Mouse (Mus musculus): ENCODE data around the gene Sco1. TPM values are rescaled to one million over a fixed set of nuclear protein-coding genes. Genes with fewer than 3 reads are reported as not detected.

Gene Sco1
- polyA plus RNA-seq, 1 experiment from 2014 or later, result 18.7 TPM

DNA sequence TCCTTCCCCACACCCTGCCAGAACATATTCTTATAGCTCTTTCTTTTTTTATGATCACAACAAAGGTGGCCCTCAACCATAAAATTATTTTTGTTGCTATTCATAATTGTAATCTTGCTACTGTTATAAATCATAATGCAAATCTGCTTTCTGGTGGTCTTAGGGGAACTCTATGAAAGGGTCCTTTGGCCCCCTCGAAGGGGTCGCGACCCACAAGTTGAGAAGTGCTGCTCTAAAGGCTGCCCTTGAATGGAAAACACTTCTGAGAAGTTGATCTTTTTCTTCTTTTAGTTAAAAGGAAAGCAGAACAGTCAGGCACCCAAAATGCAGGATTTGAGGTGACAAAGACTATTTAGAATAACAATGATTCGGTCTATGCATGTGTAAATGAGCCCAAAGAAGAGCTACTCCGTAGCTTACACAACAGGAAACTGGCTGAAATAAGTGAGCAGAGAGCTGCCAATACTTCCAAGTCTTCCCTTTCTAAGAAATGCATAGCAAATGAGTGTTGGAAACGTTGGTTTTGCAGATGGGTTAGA, 28.6 kb upstream of the Sco1 start:
- H3K4me3 ChIP-seq (replicated peaks), result no peak overlapping the region
- no peaks in the 10 kb centered on the region for H3K36me3 ChIP-seq
- peaks cover 3% of the 10 kb centered on the region; the same call in 1 of the 2 replicates for H3K4me1 ChIP-seq
- WGBS, result 49% methylated on average over 6 of the region's 6 CpGs
- no peak overlapping the region for H3K9ac ChIP-seq
- ATAC-seq (ENCODE audit: insufficient read depth, low FRiP score, low read depth), result no peak
- H3K4me2 ChIP-seq, result no peak overlapping the region
- H3K9me3 ChIP-seq, result no peaks in the 10 kb centered on the region
- H3K27ac ChIP-seq, result no peak overlapping the region
- H3K27me3 ChIP-seq (replicated peaks), result no peaks in the 10 kb centered on the region

DNA sequence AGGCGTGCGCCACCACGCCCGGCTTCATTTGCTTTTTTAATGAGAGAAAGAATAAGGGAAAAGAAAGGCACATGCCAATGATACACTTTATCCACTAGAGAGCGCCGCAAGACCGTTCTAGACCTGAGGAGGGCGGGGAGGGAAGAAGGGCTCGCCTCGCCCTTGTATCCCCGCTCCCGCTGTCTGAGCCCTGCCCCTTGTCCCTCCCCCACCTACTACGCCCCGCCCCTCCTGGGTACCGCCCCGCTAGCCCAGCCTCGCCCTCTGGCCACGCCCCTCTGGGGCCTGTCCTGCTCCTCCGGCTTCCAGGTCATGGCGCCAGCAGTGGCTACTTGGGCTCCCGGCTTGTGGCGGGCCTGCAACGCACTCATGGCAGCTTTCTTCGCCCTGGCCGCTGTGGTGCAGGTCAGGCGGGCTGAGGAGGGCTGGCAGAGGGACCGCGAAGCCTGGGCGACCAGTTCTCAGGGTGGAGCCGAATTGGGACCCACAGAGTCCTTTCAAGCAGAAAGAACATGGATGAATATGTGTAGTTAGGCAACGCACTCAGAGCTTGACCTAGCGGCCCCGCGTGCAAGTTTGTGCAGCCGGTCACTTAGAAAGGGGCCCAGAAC, 27.5 kb upstream of the Sco1 start, which contains the start of gene Tmem220:
TSS of gene Tmem220 (plus strand) at position 288 of the 611 bp plus-strand sequence.
- no peaks in the 10 kb centered on the region for H3K27me3 ChIP-seq (replicated peaks)
- peak within 1 kb of the TSS; percentile 87 for H3K4me2 ChIP-seq
- no peaks in the 10 kb centered on the region for H3K36me3 ChIP-seq
- no peaks in the 10 kb centered on the region for H3K9me3 ChIP-seq
- peak; percentile 99 for ATAC-seq (ENCODE audit: insufficient read depth, low FRiP score, low read depth)
- 1% methylated on average over 31 of the region's 35 CpGs for WGBS
- peaks cover 3% of the 10 kb centered on the region; the same call in 1 of the 2 replicates for H3K4me1 ChIP-seq
- peak within 1 kb of the TSS; percentile 41; the same call in 1 of the 2 replicates for H3K9ac ChIP-seq
- peak within 1 kb of the TSS; percentile 60 for H3K4me3 ChIP-seq (replicated peaks)
- H3K27ac ChIP-seq, result no peak within 1 kb of the TSS

GRCm38 (mm10) chr11:67030904-67031602, 21.4 kb upstream of the Sco1 start:
- H3K27ac ChIP-seq, result no peak overlapping the region
- no peak overlapping the region for H3K4me3 ChIP-seq (replicated peaks)
- WGBS, result 52% methylated on average over 16 of the region's 16 CpGs
- no peaks in the 10 kb centered on the region for H3K4me1 ChIP-seq
- no peak; the same call in 1 of the 2 replicates for ATAC-seq (ENCODE audit: insufficient read depth, low FRiP score, low read depth)
- H3K27me3 ChIP-seq (replicated peaks), result no peaks in the 10 kb centered on the region
- no peaks in the 10 kb centered on the region for H3K36me3 ChIP-seq
- no peak overlapping the region for H3K4me2 ChIP-seq
- H3K9me3 ChIP-seq, result no peaks in the 10 kb centered on the region
- no peak overlapping the region for H3K9ac ChIP-seq

- no peak for ATAC-seq (ENCODE audit: insufficient read depth, low FRiP score, low read depth)
These were observed 20.9 kb upstream of the Sco1 start for GRCm38 (mm10) chr11:67031603-67031915.

DNA sequence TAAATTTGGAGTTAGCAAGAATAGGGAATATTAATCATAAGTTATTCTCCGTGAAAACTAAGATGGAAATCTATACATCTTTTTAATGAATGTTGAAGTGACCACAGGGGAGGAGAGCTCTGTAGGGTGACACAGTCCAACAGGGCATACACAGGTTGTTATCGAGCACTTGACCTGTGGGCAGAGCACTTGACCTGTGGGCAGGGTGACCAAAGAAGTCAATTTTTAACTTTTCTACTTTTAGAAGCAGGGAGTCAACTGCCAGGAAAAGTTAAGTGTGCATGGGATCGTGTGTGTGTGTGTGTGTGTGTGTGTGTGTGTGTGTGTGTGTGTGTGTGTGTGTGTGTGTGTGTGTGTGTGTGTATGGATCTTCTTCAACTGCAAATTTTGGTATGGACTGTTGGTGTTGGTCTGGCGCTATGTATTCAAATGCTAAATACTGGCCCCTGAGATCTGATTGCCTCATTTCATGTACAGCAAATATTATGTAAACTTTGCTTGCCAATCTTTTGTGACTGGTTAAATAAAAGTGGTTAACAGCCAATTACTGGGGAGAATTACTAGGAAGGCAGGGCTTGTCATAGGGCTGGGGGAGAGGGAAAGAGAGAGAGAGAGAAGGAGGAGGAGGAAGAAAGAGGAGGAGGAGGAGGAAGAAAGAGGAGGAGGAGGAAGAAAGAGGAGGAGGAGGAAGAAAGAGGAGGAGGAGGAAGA, 17.5 kb upstream of the Sco1 start:
- Histone ChIP-seq H3K9ac (no peak overlapping the region), H3K4me3 (replicated peaks) (no peak overlapping the region), H3K27me3 (replicated peaks) (no peaks in the 10 kb centered on the region), H3K36me3 (0 out of 2 replicates have a peak, but pooled peaks cover 13% of the 10 kb centered on the region), H3K4me1 (no peaks in the 10 kb centered on the region), H3K27ac (no peak overlapping the region), H3K9me3 (no peaks in the 10 kb centered on the region), H3K4me2 (no peak overlapping the region)
- ATAC-seq (ENCODE audit: insufficient read depth, low FRiP score, low read depth), result no peak
- WGBS, result 74% methylated on average over 4 of the region's 4 CpGs

More at GRCm38 (mm10) chr11:67031603-67031915, 20.9 kb upstream of the Sco1 start:
- Histone ChIP-seq H3K36me3 (no peaks in the 10 kb centered on the region), H3K27ac (no peak overlapping the region), H3K4me2 (no peak overlapping the region), H3K4me3 (replicated peaks) (no peak overlapping the region), H3K9ac (no peak overlapping the region), H3K4me1 (no peaks in the 10 kb centered on the region), H3K9me3 (no peaks in the 10 kb centered on the region), H3K27me3 (replicated peaks) (no peaks in the 10 kb centered on the region)
- 72% methylated on average over 2 of the region's 2 CpGs for WGBS

- no peak overlapping the region for H3K9ac ChIP-seq
- H3K4me2 ChIP-seq, result no peak overlapping the region
- no peaks in the 10 kb centered on the region for H3K4me1 ChIP-seq
- H3K4me3 ChIP-seq (replicated peaks), result no peak overlapping the region
- H3K36me3 ChIP-seq, result 0 out of 2 replicates have a peak, but pooled peaks cover 20% of the 10 kb centered on the region
- ATAC-seq (ENCODE audit: insufficient read depth, low FRiP score, low read depth), result no peak
- no peak overlapping the region for H3K27ac ChIP-seq
- 91% methylated on average over 6 of the region's 6 CpGs for WGBS
- no peaks in the 10 kb centered on the region for H3K27me3 ChIP-seq (replicated peaks)
- H3K9me3 ChIP-seq, result no peaks in the 10 kb centered on the region
These were observed 16.2 kb upstream of the Sco1 start for GRCm38 (mm10) chr11:67036229-67036628.

GRCm38 (mm10) chr11:67036892-67037291, 15.6 kb upstream of the Sco1 start:
- Histone ChIP-seq H3K27me3 (replicated peaks) (no peaks in the 10 kb centered on the region), H3K4me1 (no peaks in the 10 kb centered on the region), H3K27ac (no peak overlapping the region), H3K4me2 (no peak overlapping the region), H3K9ac (no peak overlapping the region), H3K36me3 (0 out of 2 replicates have a peak, but pooled peaks cover 20% of the 10 kb centered on the region), H3K4me3 (replicated peaks) (no peak overlapping the region), H3K9me3 (no peaks in the 10 kb centered on the region)
- ATAC-seq (ENCODE audit: insufficient read depth, low FRiP score, low read depth), result no peak
- WGBS, result 94% methylated on average over 9 of the region's 9 CpGs

DNA sequence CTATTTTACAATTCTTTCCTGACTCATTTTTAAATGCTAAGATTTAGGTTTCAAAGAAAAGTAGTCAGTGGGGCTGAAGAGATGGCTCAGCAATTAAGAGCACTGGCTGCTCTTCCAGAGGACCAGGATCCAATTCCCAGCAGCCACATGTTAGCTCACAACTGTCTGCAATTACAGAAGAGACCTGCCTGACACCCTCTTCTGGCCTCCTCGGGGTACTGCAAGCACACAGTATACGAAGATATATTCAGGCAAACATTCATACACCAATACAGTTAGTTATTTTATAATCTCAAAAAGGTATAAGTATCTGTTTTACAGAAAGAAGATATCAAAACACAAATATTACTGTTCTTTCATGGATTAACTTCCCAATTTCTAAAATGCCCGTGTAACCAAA, 12.7 kb upstream of the Sco1 start:
- WGBS, result 89% methylated on average over 3 of the region's 3 CpGs
- Histone ChIP-seq H3K9me3 (no peaks in the 10 kb centered on the region), H3K4me2 (no peak overlapping the region), H3K27ac (no peak overlapping the region), H3K27me3 (replicated peaks) (no peaks in the 10 kb centered on the region), H3K36me3 (0 out of 2 replicates have a peak, but pooled peaks cover 22% of the 10 kb centered on the region), H3K4me3 (replicated peaks) (no peak overlapping the region), H3K4me1 (no peaks in the 10 kb centered on the region), H3K9ac (no peak overlapping the region)
- no peak for ATAC-seq (ENCODE audit: insufficient read depth, low FRiP score, low read depth)

DNA sequence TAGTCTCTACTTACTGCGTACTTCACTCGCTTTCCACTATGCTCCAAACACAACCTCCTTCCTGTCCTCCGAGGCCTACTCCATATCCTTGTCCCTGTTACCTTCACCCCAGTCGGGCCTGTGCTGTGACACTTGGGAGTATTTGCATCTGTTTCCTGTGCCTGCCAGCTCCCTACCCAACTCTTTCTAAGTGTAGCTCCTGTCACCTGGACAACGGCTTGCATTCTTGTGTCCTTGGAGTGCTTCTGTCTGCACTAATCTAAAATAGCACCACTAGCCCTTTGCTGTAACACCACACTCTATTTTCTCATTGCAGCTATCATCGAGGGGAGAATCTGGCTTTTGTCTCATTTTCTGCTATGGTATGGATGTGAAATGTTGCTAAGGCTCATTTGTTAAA, 12.0 kb upstream of the Sco1 start:
- no peaks in the 10 kb centered on the region for H3K27me3 ChIP-seq (replicated peaks)
- no peak for ATAC-seq (ENCODE audit: insufficient read depth, low FRiP score, low read depth)
- no peak overlapping the region for H3K27ac ChIP-seq
- no peak overlapping the region for H3K9ac ChIP-seq
- 89% methylated on average over 6 of the region's 6 CpGs for WGBS
- H3K4me1 ChIP-seq, result no peaks in the 10 kb centered on the region
- H3K9me3 ChIP-seq, result no peaks in the 10 kb centered on the region
- H3K4me2 ChIP-seq, result no peak overlapping the region
- 0 out of 2 replicates have a peak, but pooled peaks cover 22% of the 10 kb centered on the region for H3K36me3 ChIP-seq
- H3K4me3 ChIP-seq (replicated peaks), result no peak overlapping the region

- 66% methylated on average over 8 of the region's 8 CpGs for WGBS
- no peaks in the 10 kb centered on the region for H3K4me1 ChIP-seq
- no peak for ATAC-seq (ENCODE audit: insufficient read depth, low FRiP score, low read depth)
- H3K9me3 ChIP-seq, result no peaks in the 10 kb centered on the region
- no peak overlapping the region for H3K4me3 ChIP-seq (replicated peaks)
- 0 out of 2 replicates have a peak, but pooled peaks cover 19% of the 10 kb centered on the region for H3K36me3 ChIP-seq
- no peak overlapping the region for H3K9ac ChIP-seq
- H3K4me2 ChIP-seq, result no peak overlapping the region
- no peak overlapping the region for H3K27ac ChIP-seq
- H3K27me3 ChIP-seq (replicated peaks), result no peaks in the 10 kb centered on the region
These were observed 9.5 kb upstream of the Sco1 start for GRCm38 (mm10) chr11:67043007-67043406.

- Histone ChIP-seq H3K9me3 (no peaks in the 10 kb centered on the region), H3K4me2 (no peak overlapping the region), H3K4me1 (no peaks in the 10 kb centered on the region), H3K9ac (no peak overlapping the region), H3K36me3 (0 out of 2 replicates have a peak, but pooled peaks cover 9% of the 10 kb centered on the region), H3K27me3 (replicated peaks) (no peaks in the 10 kb centered on the region), H3K27ac (no peak overlapping the region), H3K4me3 (replicated peaks) (no peak overlapping the region)
- 52% methylated on average over 6 of the region's 6 CpGs for WGBS
- ATAC-seq (ENCODE audit: insufficient read depth, low FRiP score, low read depth), result peak; percentile 89
These were observed 7.5 kb upstream of the Sco1 start for GRCm38 (mm10) chr11:67044959-67045358.

Data from stomach, embryonic 15.5 days (tissue).